Mouse (Mus musculus): Measurements from ENCODE around the gene Jak2.

Jak2 gene

GRCm38 (mm10) chr19:29253728-29254127, 2.1 kb downstream of the Jak2 start:
- peak; percentile 91 for DNase-seq

DNA sequence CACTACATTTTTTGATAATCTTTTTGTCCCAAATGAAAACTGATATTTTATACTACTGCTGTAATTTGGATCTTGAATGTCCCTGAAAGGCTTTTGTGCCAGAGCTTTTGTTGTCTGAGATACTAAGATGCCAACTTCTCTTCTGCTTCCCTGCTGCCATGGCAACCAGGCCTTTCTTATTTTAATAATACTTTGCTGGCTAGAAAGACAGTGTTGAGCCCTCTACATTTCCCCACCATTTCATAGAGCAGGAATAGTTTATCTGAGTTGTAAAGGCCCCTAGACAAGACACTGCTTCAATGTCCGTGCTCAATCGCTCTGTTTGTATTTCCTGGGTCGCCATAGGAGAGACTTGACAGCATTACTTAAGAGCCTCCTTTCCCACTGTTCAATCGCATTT, 3.0 kb downstream of the Jak2 start:
- no peak for DNase-seq

GRCm38 (mm10) chr19:29255327-29256027, 3.8 kb downstream of the Jak2 start:
- no peak for DNase-seq

GRCm38 (mm10) chr19:29261638-29262037, 10.0 kb downstream of the Jak2 start:
- DNase-seq, result no peak

- no peak for DNase-seq
These were observed 11.9 kb downstream of the Jak2 start for GRCm38 (mm10) chr19:29263492-29263891.

GRCm38 (mm10) chr19:29265538-29265937, 13.9 kb downstream of the Jak2 start:
- DNase-seq, result peak; percentile 75

DNA sequence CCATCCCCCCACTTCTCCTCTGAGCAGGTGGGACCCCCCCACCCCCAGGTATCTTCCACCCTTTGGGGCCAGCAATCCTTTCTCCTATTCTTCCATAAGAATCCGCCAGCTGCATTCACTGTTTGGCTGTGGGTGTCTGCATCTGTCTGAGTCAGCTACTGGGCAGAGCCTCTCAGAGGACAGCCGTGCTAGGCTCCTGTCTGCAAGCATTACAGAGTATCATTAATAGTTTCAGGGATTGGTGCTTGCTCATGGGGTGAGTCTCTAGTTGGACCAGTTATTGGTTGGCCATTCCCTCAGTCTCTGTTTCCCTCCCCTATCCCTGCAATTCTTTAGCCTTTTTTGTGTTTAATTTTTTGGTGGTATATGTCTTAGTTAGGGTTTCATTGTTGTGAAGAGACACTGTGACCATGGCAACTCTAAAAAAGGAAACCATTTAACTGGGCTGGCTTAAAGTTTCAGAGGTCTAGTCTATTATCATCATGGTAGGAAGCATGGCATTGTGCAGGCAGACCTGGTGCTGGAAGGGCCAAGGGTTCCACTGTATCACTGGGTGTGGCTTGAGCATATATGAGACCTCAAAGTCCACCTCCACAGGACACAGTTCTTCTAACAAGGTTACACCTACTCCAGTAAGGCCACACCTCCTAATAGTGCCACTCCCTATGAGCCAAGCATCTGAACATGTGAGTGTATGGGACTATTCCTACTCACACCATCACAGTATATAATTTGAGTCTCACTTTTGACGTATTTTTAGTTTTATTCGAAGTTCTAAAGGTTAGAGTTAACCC, 15.6 kb downstream of the Jak2 start:
- no peak for DNase-seq

DNA sequence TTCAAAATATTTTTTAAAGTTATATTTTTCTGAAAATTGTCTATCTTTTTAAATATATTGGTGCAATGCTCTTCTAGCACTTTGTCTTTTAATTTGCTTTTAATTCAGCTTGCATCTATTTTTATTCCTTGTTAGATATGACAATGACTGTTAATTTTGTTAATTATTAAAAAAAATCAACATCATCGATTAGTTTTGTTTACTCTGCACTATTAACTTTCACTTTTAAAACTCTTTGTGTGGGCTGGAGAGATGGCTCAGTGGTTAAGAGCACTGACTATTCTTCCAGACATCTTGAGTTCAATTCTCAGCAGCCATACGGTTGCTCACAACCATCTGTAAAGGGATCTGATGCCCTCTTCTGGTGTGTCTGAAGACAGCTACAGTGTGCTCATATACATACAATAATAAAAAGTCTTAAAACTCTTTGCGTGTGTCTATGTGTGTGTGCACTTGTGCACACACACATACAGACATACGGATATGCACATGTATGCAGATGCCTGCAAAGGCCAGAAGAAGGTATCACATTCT, 17.2 kb downstream of the Jak2 start:
- no peak for DNase-seq

DNA sequence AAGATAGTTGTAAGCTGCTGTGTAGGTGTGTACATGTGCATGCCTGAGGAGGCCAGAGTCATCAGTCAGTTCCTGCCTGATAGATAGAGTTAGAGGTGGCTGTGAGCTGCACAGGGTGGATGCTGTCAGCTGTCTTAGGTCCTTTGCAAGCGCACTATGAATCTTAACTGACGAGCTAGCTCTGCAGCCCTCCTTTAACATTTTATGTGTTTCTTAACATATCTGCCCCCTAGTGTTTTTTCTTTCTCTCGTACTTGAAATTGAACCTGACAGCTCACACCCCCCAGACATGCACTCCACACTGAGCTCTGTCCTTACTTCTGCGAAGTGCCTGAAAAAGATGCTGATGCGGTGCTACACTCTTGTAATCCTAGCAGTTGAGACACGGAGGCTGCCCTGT, 18.6 kb downstream of the Jak2 start:
- DNase-seq, result no peak

- no peak for DNase-seq
These were observed 19.5 kb downstream of the Jak2 start for GRCm38 (mm10) chr19:29271147-29271578.

DNA sequence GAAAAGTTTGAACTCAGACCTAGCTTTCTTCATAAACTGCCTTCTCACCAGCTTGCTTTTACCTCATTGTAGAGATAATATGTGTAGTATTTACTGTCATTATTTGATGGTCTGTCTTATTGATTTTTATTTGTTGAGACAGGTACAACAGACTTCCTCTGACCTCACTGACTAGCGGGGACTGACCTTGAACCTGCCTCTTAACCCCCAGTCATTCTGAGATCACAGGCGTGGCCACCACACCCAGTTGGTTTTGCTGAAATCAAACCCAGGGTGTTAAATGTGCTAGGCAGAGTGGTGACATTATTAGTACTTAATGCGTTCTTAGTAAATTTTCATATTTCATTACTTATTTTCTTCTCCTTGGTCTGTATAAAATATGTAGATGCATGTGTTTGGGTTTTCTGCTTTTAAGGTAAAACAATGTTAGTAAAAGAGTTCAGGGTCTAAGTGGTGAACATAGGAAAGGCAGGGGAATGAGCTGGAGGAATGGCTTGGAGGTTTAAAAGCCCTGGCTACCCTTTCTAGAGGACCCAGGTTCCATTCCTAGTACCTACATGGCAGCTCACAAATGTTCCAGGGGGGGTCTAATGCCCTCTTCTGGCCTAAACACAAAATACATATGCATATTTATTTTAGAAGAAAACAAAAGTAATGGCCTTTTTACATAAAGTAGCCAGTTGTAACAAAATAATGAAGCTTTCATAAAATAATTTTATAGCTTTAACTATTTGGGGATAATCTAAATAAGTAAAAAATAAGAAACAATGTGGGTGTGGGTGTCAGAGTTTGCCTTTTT, 20.6 kb downstream of the Jak2 start:
- DNase-seq, result no peak

- no peak for DNase-seq
These were observed 24.8 kb downstream of the Jak2 start for GRCm38 (mm10) chr19:29276414-29276813.

- DNase-seq, result no peak
These were observed 27.4 kb downstream of the Jak2 start for GRCm38 (mm10) chr19:29278944-29279587.

DNA sequence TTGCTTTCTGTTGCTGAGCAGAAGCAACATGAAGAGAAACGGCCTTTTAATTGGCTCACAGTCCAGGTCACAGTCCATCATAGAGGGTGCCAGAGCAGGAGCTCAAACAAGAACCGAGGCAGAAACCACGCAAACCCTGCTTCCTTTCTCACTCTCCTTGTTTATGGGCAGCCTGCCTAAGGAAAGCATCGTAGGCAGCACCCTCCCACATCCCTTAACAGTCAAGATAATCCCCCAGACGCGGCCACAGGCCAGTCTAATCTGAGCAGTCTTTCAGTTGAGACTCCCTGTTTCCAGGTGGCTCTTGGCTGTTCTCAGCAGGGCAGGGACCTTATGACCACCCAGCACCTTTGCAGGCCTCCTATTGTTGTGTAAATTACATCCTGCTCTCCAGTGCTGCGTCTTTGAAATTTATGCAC, 33.8 kb downstream of the Jak2 start:
- DNase-seq, result no peak

GRCm38 (mm10) chr19:29287863-29288262, 36.2 kb downstream of the Jak2 start:
- no peak for DNase-seq

DNA sequence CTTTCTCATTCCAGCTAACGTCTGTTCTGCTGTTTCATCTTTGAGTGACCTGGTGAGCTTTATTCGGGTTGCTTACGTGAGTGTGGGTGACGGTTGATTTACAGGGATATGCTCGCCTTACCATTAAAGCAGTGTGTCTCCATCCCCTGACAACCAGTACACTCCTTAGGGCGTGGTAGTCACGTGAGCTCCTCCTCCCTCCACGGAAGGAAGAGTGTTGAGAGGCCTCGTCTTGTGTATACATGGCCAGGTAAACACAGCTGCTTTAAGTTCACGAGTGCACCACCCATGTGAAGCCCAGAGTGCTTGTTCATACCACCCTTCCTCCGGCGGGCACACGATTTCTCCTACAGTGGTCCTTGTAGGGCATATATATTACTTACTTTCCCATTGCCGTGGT, 39.9 kb downstream of the Jak2 start:
- no peak for DNase-seq

DNA sequence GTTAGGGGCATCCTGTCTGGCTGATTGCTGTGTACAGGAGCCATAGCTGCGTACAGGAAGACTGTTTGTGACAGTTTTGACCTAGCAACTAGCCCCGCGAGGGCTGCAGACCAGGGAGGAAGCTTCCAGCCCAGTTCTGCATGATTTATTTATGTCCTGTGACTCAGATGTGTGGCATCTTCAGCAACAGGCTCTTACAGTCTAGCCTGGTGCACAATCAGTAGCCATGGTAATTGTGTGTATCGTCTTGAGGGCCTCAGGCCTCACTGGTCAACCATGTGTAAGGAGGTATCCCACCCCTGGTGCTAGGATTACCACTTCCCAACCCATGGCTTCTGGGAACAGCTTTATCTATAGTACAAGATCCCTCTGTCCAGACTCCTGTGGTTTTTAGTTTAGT, 40.9 kb downstream of the Jak2 start:
- DNase-seq, result no peak

- no peak for DNase-seq
These were observed 43.1 kb downstream of the Jak2 start for GRCm38 (mm10) chr19:29294756-29295155.

- DNase-seq, result no peak
These were observed 44.5 kb downstream of the Jak2 start for GRCm38 (mm10) chr19:29296166-29296565.

DNA sequence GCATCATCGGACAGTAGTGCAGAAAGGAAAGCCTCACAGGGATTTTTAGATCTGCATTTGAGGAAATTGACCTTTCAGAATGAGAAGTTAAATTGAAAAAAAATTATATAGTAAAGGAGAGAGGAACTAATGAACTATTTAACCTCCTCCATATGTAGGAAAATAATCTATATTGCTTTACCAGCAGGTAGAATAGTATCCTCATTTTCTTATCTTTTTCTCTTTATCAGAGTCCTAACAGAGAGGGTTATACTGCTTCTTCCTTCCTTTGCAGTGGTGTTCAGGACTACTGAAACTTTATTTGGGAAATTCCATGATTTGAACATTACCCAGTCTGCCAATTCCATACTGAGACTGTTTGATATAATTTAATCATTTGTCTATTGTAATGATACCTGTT, 45.7 kb downstream of the Jak2 start:
- DNase-seq, result no peak

DNA sequence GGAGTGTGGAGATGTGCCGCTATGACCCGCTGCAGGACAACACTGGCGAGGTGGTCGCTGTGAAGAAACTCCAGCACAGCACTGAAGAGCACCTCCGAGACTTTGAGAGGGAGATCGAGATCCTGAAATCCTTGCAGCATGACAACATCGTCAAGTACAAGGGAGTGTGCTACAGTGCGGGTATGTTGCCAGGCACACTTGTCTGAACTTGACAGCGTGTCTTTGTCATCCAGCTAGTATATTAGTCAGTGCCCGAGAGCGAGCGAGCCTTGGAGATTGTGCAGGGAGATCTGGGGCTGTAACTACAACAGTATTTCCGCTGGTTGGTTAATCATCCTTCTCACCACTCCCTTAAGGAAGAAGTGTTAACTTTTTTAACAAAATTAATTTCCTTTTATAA, 49.3 kb downstream of the Jak2 start:
- DNase-seq, result no peak

DNA sequence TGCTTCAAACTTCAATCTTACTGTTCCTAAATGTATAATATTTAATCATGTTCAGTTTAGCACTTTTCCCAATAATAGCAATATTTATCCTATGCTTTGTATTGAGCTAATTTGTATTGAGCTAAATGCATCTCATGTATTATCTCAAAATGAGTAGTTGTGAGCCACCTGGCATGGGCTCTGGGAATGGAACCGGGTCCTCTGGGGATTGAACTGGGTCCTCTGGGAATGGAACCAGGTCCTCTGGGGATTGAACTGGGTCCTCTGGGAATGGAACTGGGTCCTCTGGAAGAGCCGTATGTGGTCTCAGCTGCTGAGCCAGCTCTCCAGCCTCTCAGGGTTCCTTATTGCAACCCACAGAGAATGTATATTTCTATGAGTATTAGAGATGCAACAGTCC, 50.5 kb downstream of the Jak2 start:
- DNase-seq, result no peak

GRCm38 (mm10) chr19:29308832-29309231, 57.2 kb downstream of the Jak2 start:
- no peak for DNase-seq
